Mouse (Mus musculus) heart, embryonic 16.5 days (tissue): Measurements from ENCODE around the gene Dll3. TPM values are rescaled to one million over a fixed set of nuclear protein-coding genes. Genes with fewer than 3 reads are reported as not detected.

Experiments used
- ATAC-seq: fragments of 200-750 bp; cut with Nextera tagmentation; replicated peaks from 2 replicates; pipeline ENCODE4 v1.8.0; 2017; ENCODE audit warnings: moderate number of reproducible peaks; ENCODE audit not compliant: insufficient read depth, low FRiP score; ENCODE audit errors: extremely low read depth
- H3K27ac ChIP-seq: fragments of 300-500 bp; sonication (generic); 2 replicates; pipeline ENCODE4 v1.5.1; 2014; ENCODE audit warnings: mild to moderate bottlenecking, low read length, control low read depth, moderate library complexity
- H3K27me3 ChIP-seq: fragments of 300-500 bp; sonication (generic); 2 replicates; pipeline ENCODE4 v1.6.1; 2014; ENCODE audit warnings: low read length, mixed read lengths; ENCODE audit not compliant: control insufficient read depth, insufficient read depth
- H3K36me3 ChIP-seq: fragments of 300-500 bp; sonication (generic); 2 replicates; pipeline ENCODE4 v1.6.1; 2014; ENCODE audit not compliant: control insufficient read depth, insufficient read depth
- H3K4me1 ChIP-seq: fragments of 300-500 bp; sonication (generic); 2 replicates; pipeline ENCODE4 v1.6.1; 2014; ENCODE audit warnings: low read length, mixed read lengths; ENCODE audit not compliant: control insufficient read depth, insufficient read depth
- H3K4me2 ChIP-seq: fragments of 300-500 bp; sonication (generic); 2 replicates; pipeline ENCODE4 v1.6.1; 2014; ENCODE audit warnings: low read depth, mild to moderate bottlenecking, control low read depth, low read length
- H3K4me3 ChIP-seq: fragments of 300-500 bp; sonication (generic); 2 replicates; pipeline ENCODE4 v1.5.1; 2014; ENCODE audit warnings: mild to moderate bottlenecking, control low read depth, low read length
- H3K9ac ChIP-seq: fragments of 300-500 bp; sonication (generic); 2 replicates; pipeline ENCODE4 v1.6.1; 2014; ENCODE audit warnings: low read length, control low read depth
- H3K9me3 ChIP-seq: fragments of 300-500 bp; sonication (generic); replicated peaks from 2 replicates; pipeline ENCODE4 v1.6.1; 2016; ENCODE audit warnings: low read length; ENCODE audit not compliant: control insufficient read depth
- WGBS: fragments of 180-500 bp; shearing (Covaris S2); extraction: QIAGEN DNeasy Blood & Tissue Kit; methylation state at CpG from one replicate; pipeline ENCODE4 v1.1.7; 2014; 5-methylcytosine and 5-hydroxymethylcytosine counted together
- polyA plus RNA-seq: library from polyadenylated mRNA; unstranded; fragments of >200 nt; fragmentation: Nextera tagmentation; extraction: Ambion mirVana; gene quantifications from 2 replicates; pipeline ENCODE4 v1.2.1, GENCODE M21; 2015

The Dll3 gene
- polyA plus RNA-seq, 1 experiment from 2014 or later: 0.17 TPM

GRCm38 (mm10) chr7:28311926-28312543, 10.0 kb upstream of the Dll3 start, which contains the start of gene Timm50:
Gene Timm50, minus strand, starts transcription at chr7:28312072.
- under 1% methylated on average over 45 of the region's 45 CpGs for WGBS
- peak; percentile 99 for ATAC-seq
- H3K36me3 ChIP-seq: peaks cover 42% of the 10 kb centered on the region

DNA sequence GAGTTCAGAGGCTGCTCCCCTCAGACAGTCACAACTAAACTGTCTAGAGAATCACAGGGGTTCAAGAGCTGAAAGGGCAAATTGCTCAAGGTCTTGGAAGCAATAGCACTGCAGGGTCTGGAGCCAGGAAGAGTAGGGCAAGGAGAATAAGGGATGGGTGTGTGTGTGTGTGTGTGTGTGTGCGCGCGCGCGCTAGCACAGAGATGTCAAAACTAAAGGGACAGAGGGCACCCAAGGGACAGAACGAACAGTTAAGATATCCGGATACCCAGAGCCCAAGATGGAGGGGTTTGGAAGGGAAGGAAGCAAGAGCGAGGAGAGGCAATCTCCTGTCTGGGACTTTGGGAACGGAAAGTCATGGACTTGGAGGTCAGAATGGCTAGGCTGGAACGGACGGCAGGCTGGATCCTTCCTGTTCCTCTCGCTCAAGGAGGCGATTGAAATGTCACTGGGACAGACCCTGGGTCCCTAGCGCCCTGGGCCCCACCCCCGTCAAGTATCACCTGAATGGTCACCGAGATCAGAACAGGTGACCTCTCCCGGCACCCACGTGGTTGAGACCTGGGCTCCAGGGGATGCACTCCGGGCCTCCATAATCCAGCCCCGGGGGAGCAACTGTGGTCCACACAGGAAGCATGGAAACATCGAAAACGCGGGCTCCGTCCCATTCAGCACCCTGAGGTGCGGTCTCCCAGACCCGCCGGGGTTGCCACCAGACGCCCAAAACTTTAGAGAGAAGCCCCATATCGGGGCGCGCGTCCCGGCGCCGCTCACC, 9.3 kb upstream of the Dll3 start:
- H3K9me3 ChIP-seq: no peaks in the 10 kb centered on the region
- WGBS: 4% methylated on average over 35 of the region's 35 CpGs
- H3K4me2 ChIP-seq: peak overlapping the region; percentile 96
- peak overlapping the region; percentile 96 for H3K9ac ChIP-seq
- H3K27ac ChIP-seq: peak overlapping the region; percentile 74
- peak overlapping the region; percentile 99 for H3K4me3 ChIP-seq
- no peaks in the 10 kb centered on the region for H3K27me3 ChIP-seq
- H3K4me1 ChIP-seq: peaks cover 13% of the 10 kb centered on the region
- peaks cover 41% of the 10 kb centered on the region for H3K36me3 ChIP-seq
- ATAC-seq: peak; percentile 38

More at GRCm38 (mm10) chr7:28311926-28312543, 10.0 kb upstream of the Dll3 start, which contains the start of gene Timm50:
- H3K4me2 ChIP-seq: peak within 1 kb of the TSS; percentile 96
- peak within 1 kb of the TSS; percentile 99 for H3K4me3 ChIP-seq
- H3K27me3 ChIP-seq: no peaks in the 10 kb centered on the region
- H3K27ac ChIP-seq: peak within 1 kb of the TSS; percentile 74
- H3K4me1 ChIP-seq: peaks cover 13% of the 10 kb centered on the region
- no peaks in the 10 kb centered on the region for H3K9me3 ChIP-seq
- peak within 1 kb of the TSS; percentile 96 for H3K9ac ChIP-seq

- H3K9me3 ChIP-seq: no peaks in the 10 kb centered on the region
- H3K27me3 ChIP-seq: no peaks in the 10 kb centered on the region
- WGBS: 61% methylated on average over 9 of the region's 9 CpGs
- no peak overlapping the region for H3K9ac ChIP-seq
- H3K4me3 ChIP-seq: no peak overlapping the region
- ATAC-seq: no peak
- no peak overlapping the region for H3K4me2 ChIP-seq
- H3K27ac ChIP-seq: no peak overlapping the region
- H3K4me1 ChIP-seq: peaks cover 13% of the 10 kb centered on the region
- peaks cover 37% of the 10 kb centered on the region for H3K36me3 ChIP-seq
These were observed 7.7 kb upstream of the Dll3 start for GRCm38 (mm10) chr7:28309737-28310136.

- Histone ChIP-seq H3K4me2 (no peak overlapping the region), H3K27ac (no peak overlapping the region), H3K9me3 (no peaks in the 10 kb centered on the region), H3K4me1 (peaks cover 13% of the 10 kb centered on the region), H3K36me3 (peaks cover 34% of the 10 kb centered on the region), H3K4me3 (no peak overlapping the region), H3K9ac (no peak overlapping the region), H3K27me3 (peaks cover 17% of the 10 kb centered on the region)
- 88% methylated on average over 8 of the region's 8 CpGs for WGBS
- ATAC-seq: no peak
These were observed 4.2 kb upstream of the Dll3 start for GRCm38 (mm10) chr7:28306216-28306615.

DNA sequence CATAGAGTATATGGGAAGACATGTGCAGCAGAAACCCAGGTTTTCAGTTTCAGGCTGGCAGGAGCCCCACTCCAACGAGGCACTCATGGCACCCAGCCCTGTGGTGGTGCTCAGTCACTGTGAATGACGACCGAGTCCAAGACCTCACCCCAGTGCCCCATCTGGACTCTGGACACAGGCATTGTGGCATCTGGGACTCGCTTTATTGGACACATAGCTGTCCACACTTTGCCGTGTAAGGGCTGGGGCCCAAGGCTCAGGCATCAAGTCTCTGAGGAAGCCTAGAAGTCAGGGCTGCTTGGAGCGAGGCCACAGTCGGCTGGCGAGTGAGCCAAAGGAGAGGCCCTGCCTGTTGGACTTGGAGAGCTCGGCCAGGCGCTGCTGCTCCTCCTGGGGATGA, 3.6 kb upstream of the Dll3 start:
- peaks cover 34% of the 10 kb centered on the region for H3K36me3 ChIP-seq
- no peak overlapping the region for H3K27ac ChIP-seq
- H3K4me1 ChIP-seq: peaks cover 8% of the 10 kb centered on the region; the same call in 1 of the 2 replicates
- no peak overlapping the region for H3K4me3 ChIP-seq
- no peak overlapping the region for H3K4me2 ChIP-seq
- peaks cover 23% of the 10 kb centered on the region for H3K27me3 ChIP-seq
- H3K9me3 ChIP-seq: no peaks in the 10 kb centered on the region
- H3K9ac ChIP-seq: no peak overlapping the region
- WGBS: 82% methylated on average over 10 of the region's 10 CpGs
- no peak for ATAC-seq

GRCm38 (mm10) chr7:28298837-28299625, 3.0 kb downstream of the Dll3 start:
- Histone ChIP-seq H3K4me1 (peaks cover 11% of the 10 kb centered on the region), H3K36me3 (no peaks in the 10 kb centered on the region), H3K27ac (no peak overlapping the region), H3K9me3 (no peaks in the 10 kb centered on the region), H3K4me2 (peak overlapping the region; percentile 13; the same call in 1 of the 2 replicates), H3K9ac (no peak overlapping the region), H3K27me3 (peaks cover 79% of the 10 kb centered on the region), H3K4me3 (no peak overlapping the region)
- 0 out of 2 replicates have a peak, but pooled peaks have one; percentile 29 for ATAC-seq
- WGBS: 32% methylated on average over 43 of the region's 43 CpGs

DNA sequence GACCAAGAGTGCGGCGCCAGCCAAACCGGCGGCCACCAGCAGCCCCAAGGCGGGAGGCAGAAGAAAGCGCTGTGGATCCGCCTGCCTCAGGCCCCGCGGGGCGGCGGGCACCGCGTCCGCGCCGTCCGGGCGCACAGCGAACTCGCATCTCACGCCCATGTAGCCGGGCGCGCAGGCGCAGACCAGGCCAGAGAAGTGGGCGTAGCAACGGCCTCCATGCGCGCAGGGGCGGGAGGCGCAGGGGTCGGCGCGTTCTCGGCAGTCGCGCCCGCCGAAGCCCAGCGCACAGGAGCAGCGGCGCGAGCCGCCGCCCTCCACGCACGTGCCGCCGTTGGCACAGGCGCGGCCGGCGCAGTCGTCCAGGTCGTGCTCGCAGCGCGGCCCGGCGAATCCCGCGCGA, 7.6 kb downstream of the Dll3 start:
- no peak; the same call in 1 of the 2 replicates for ATAC-seq
- H3K36me3 ChIP-seq: no peaks in the 10 kb centered on the region
- H3K9me3 ChIP-seq: no peaks in the 10 kb centered on the region
- H3K9ac ChIP-seq: peak overlapping the region; percentile 62
- H3K4me2 ChIP-seq: peak overlapping the region; percentile 74
- H3K4me1 ChIP-seq: peaks cover 11% of the 10 kb centered on the region
- H3K4me3 ChIP-seq: peak overlapping the region; percentile 57
- H3K27me3 ChIP-seq: peaks cover 83% of the 10 kb centered on the region
- H3K27ac ChIP-seq: no peak overlapping the region
- 11% methylated on average over 63 of the region's 63 CpGs for WGBS

- ATAC-seq: 0 out of 2 replicates have a peak, but pooled peaks have one; percentile 56
These were observed 11.1 kb downstream of the Dll3 start, which contains the start of gene Selenov for GRCm38 (mm10) chr7:28290638-28291590. Gene Selenov, minus strand, starts transcription at chr7:28291186.

More at GRCm38 (mm10) chr7:28290638-28291590, 11.1 kb downstream of the Dll3 start, which contains the start of gene Selenov:
- Histone ChIP-seq H3K27me3 (peaks cover 69% of the 10 kb centered on the region), H3K4me3 (peak within 1 kb of the TSS; percentile 28), H3K9me3 (0 out of 2 replicates have a peak, but pooled peaks cover 3% of the 10 kb centered on the region), H3K36me3 (no peaks in the 10 kb centered on the region), H3K4me1 (peaks cover 11% of the 10 kb centered on the region), H3K9ac (peak within 1 kb of the TSS; percentile 27; the same call in 1 of the 2 replicates), H3K27ac (no peak within 1 kb of the TSS), H3K4me2 (peak within 1 kb of the TSS; percentile 58)
- WGBS: 1% methylated on average over 52 of the region's 52 CpGs
